Mouse (Mus musculus): ENCODE measurements around the gene Med20.
A peak's percentile ranks its signal among the peaks of the same experiment; 100 is the strongest.

The Med20 gene

GRCm38 (mm10) chr17:47610849-47611660 is at the start of gene Med20, which contains the start of the genes Bysl and Gm20517:
Gene Med20, plus strand, starts transcription at chr17:47611582.
Gene Bysl, minus strand, starts transcription at chr17:47611492.
Gene Gm20517, plus strand, starts transcription at chr17:47611589.
- peak; percentile 96 for ATAC-seq (ENCODE audit: low TSS enrichment)

GRCm38 (mm10) chr17:47562875-47563274 is 48.5 kb upstream of the Med20 start:
- ATAC-seq (ENCODE audit: low TSS enrichment), result no peak

GRCm38 (mm10) chr17:47564612-47565011 is 46.8 kb upstream of the Med20 start:
- ATAC-seq (ENCODE audit: low TSS enrichment), result no peak

- no peak for ATAC-seq (ENCODE audit: low TSS enrichment)
These were observed 45.2 kb upstream of the Med20 start for GRCm38 (mm10) chr17:47566133-47566532.

GRCm38 (mm10) chr17:47567271-47567670 is 44.1 kb upstream of the Med20 start:
- no peak for ATAC-seq (ENCODE audit: low TSS enrichment)

- no peak for ATAC-seq (ENCODE audit: low TSS enrichment)
These were observed 43.0 kb upstream of the Med20 start for GRCm38 (mm10) chr17:47568389-47568788.

- no peak for ATAC-seq (ENCODE audit: low TSS enrichment)
These were observed 42.3 kb upstream of the Med20 start for GRCm38 (mm10) chr17:47568951-47569527.

GRCm38 (mm10) chr17:47571621-47572020 is 39.8 kb upstream of the Med20 start:
- ATAC-seq (ENCODE audit: low TSS enrichment), result no peak

GRCm38 (mm10) chr17:47572436-47572835 is 38.9 kb upstream of the Med20 start:
- ATAC-seq (ENCODE audit: low TSS enrichment), result no peak

GRCm38 (mm10) chr17:47574028-47574427 is 37.4 kb upstream of the Med20 start:
- no peak for ATAC-seq (ENCODE audit: low TSS enrichment)

GRCm38 (mm10) chr17:47574830-47575229 is 36.6 kb upstream of the Med20 start:
- no peak for ATAC-seq (ENCODE audit: low TSS enrichment)

- no peak for ATAC-seq (ENCODE audit: low TSS enrichment)
These were observed 32.7 kb upstream of the Med20 start for GRCm38 (mm10) chr17:47578655-47579054.

GRCm38 (mm10) chr17:47580962-47581361 is 30.4 kb upstream of the Med20 start:
- no peak for ATAC-seq (ENCODE audit: low TSS enrichment)

- ATAC-seq (ENCODE audit: low TSS enrichment), result no peak
These were observed 22.9 kb upstream of the Med20 start for GRCm38 (mm10) chr17:47588517-47588916.

- ATAC-seq (ENCODE audit: low TSS enrichment), result no peak
These were observed 20.3 kb upstream of the Med20 start for GRCm38 (mm10) chr17:47591073-47591472.

- peak; percentile 87 for ATAC-seq (ENCODE audit: low TSS enrichment)
These were observed 18.0 kb upstream of the Med20 start for GRCm38 (mm10) chr17:47593215-47593853.

GRCm38 (mm10) chr17:47593854-47594182 is 17.6 kb upstream of the Med20 start:
- ATAC-seq (ENCODE audit: low TSS enrichment), result no peak; the same call in 1 of the 2 replicates

GRCm38 (mm10) chr17:47594183-47594968 is 17.0 kb upstream of the Med20 start:
- ATAC-seq (ENCODE audit: low TSS enrichment), result 0 out of 2 replicates have a peak, but pooled peaks have one; percentile 10

GRCm38 (mm10) chr17:47594969-47595247 is 16.5 kb upstream of the Med20 start:
- no peak for ATAC-seq (ENCODE audit: low TSS enrichment)

- ATAC-seq (ENCODE audit: low TSS enrichment), result no peak
These were observed 15.9 kb upstream of the Med20 start for GRCm38 (mm10) chr17:47595248-47596161.

GRCm38 (mm10) chr17:47596162-47596838 is 15.1 kb upstream of the Med20 start:
- no peak for ATAC-seq (ENCODE audit: low TSS enrichment)
